Mouse (Mus musculus) G1E (cell line): Measurements from ENCODE around the gene Arhgef2.

Experiments
- CTCF ChIP-seq: IDR thresholded peaks from 2 replicates; pipeline ENCODE4 v1.5.1; 2012; ENCODE audit warnings: low read depth, low read length, inconsistent platforms, mixed read lengths
- GATA1 ChIP-seq: IDR thresholded peaks from 2 replicates; pipeline ENCODE4 v1.6.1; 2012; ENCODE audit warnings: borderline replicate concordance, low read length, inconsistent platforms, mixed read lengths
- GATA2 ChIP-seq: IDR thresholded peaks from 2 replicates; pipeline ENCODE4 v1.6.1; 2012; ENCODE audit warnings: low read depth, low read length, inconsistent platforms, borderline replicate concordance
- POLR2AphosphoS5 ChIP-seq: IDR thresholded peaks from 2 replicates; pipeline ENCODE4 v1.6.1; 2012; ENCODE audit warnings: low read depth, low read length, inconsistent platforms; ENCODE audit not compliant: insufficient replicate concordance
- TAL1 ChIP-seq: conservative IDR thresholded peaks from 2 replicates; pipeline ENCODE4 v1.6.1; 2012; ENCODE audit warnings: low read depth, low read length, inconsistent platforms, mixed read lengths

- no peak for TF ChIP-seq CTCF
- TF ChIP-seq GATA1, result no peak
- TF ChIP-seq TAL1, result no peak
- no peak for TF ChIP-seq GATA2
- TF ChIP-seq POLR2AphosphoS5, result no peak
Measured at GRCm38 (mm10) chr3:88575540-88575939, 30.2 kb upstream of the Arhgef2 start, which contains the start of gene Ssr2.
